Mouse (Mus musculus) olfactory bulb, adult 2 months (tissue): ENCODE measurements around the gene Rnf223.

Experiments used
- CTCF ChIP-seq: fragments of 200-500 bp; IDR thresholded peaks from 2 replicates; pipeline ENCODE4 v1.5.1; 2012; ENCODE audit warnings: low read depth, mild to moderate bottlenecking, low read length, moderate library complexity; ENCODE audit not compliant: insufficient read depth
- POLR2A ChIP-seq: fragments of 200-500 bp; IDR thresholded peaks from 2 replicates; pipeline ENCODE4 v1.6.1; 2012; ENCODE audit warnings: mild to moderate bottlenecking, low read depth, low read length, moderate library complexity; ENCODE audit not compliant: insufficient read depth

DNA sequence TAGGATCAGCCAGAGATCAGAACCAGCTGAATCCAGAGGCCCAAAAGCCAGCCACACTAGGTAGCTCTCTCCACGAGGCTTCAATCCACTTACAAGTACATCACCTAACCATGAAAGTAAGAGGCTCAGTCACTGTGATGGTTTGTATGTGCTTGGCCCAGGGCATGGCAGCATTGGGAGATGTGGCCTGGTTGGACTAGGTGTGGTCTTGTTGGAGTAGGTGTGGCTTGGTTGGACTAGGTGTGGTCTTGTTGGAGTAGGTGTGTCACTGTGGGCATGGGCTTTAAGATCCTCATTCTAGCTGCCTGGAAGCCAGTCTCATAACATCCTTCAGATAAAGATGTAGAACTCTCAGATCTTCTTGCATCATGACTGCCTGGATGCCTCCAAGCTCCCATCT lies 39.1 kb upstream of the Rnf223 start:
- no peak for TF ChIP-seq POLR2A
- no peak for TF ChIP-seq CTCF
